Mouse (Mus musculus) cortical plate, adult 2 months (tissue): Measurements from ENCODE around the gene Stra6.

Experiments used
- CTCF ChIP-seq: fragments of 200-500 bp; IDR thresholded peaks from 2 replicates; pipeline ENCODE4 v1.5.1; 2011; ENCODE audit warnings: mild to moderate bottlenecking, control low read depth, low read length; ENCODE audit not compliant: insufficient read depth; ENCODE audit errors: extremely low read depth
- POLR2A ChIP-seq: fragments of 200-500 bp; IDR thresholded peaks from 2 replicates; pipeline ENCODE4 v1.6.1; 2011; ENCODE audit warnings: mild to moderate bottlenecking, low read length, control low read depth; ENCODE audit not compliant: insufficient read depth; ENCODE audit errors: extremely low read depth

- no peak for TF ChIP-seq POLR2A
- TF ChIP-seq CTCF = no peak
Measured at GRCm38 (mm10) chr9:58105595-58106169, 42.1 kb downstream of the Stra6 start.
